13 mouse cellular contexts compared by ENCODE assay signal in the genomic region with DNA sequence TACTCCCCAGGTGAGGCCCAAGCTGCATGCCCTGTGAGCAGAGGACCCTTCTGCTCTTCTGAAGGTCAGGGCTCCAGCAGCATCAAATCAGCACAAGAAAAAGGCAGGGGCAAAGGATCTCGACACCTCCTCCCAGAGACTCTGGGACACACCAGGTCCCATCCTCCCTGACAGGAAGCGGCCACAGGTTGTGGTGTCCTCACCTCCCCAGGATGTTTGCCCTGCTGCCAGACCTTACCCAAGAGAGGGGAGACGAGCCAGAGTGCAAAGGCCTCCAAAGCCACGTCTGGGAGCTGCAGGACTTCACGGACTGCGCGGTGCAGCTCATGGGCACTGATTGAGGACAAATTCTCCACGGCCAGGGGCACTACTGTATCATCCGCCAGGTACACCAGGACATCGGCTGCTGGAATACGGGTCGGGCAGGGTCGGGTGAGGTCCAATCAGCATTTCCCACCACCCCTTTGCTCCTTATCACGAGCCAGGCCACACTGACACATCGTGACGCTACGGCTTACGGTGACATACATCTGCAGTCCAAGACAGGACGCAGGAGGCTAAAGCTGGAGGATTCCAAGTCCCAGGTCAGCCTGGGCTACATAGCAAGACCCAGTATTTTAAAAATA. TPM values are rescaled to one million over a fixed set of nuclear protein-coding genes. Genes with fewer than 3 reads are reported as not detected.
DNase-seq lines count a peak whose midpoint lies in the region; ATAC-seq lines count a peak whose summit lies in the region.
"Had no signal": no experiment of that assay in that cellular context is flagged by ENCODE, and none has a peak within 500 bp of the region (broad histone marks: within the 10 kb centered on the region; RNA-seq: fewer than 3 reads in every experiment).

No protein-coding gene starts in this region.

- H3K27ac ChIP-seq in hindbrain, embryonic 13.5 days, result no peak overlapping the region
- H3K27ac ChIP-seq in hindbrain, embryonic 14.5 days, result no peak overlapping the region
- H3K27ac ChIP-seq in neural tube, embryonic 12.5 days, result no peak overlapping the region
- H3K27ac ChIP-seq in neural tube, embryonic 15.5 days (replicated peaks), result no peak overlapping the region
- no peak overlapping the region for H3K27ac ChIP-seq in limb, embryonic 13.5 days
- H3K27ac ChIP-seq: layer of hippocampus, adult 2 months; limb, embryonic 15.5 days had no signal

- no peak for DNase-seq in hindbrain, embryonic 14.5 days (ENCODE audit: low spot score)
- peak; percentile 47 for DNase-seq in thymus, postnatal 14 days
- no peak for DNase-seq in urinary bladder, postnatal 4 days (ENCODE audit: low spot score in 2 of 2)
- DNase-seq: adrenal gland, postnatal 14 days; cerebellum, postnatal 10 days; gastrocnemius, postnatal 10 days had no signal

- H3K36me3 ChIP-seq in hindbrain, embryonic 13.5 days, result peaks cover 28% of the 10 kb centered on the region
- H3K36me3 ChIP-seq in hindbrain, embryonic 14.5 days (replicated peaks; ENCODE audit: control insufficient read depth, insufficient read depth), result peaks cover 24% of the 10 kb centered on the region
- H3K36me3 ChIP-seq in neural tube, embryonic 12.5 days, result peaks cover 31% of the 10 kb centered on the region
- H3K36me3 ChIP-seq in neural tube, embryonic 15.5 days, result peaks cover 6% of the 10 kb centered on the region; the same call in 1 of the 2 replicates
- peaks cover 37% of the 10 kb centered on the region for H3K36me3 ChIP-seq in limb, embryonic 13.5 days

- peak overlapping the region; percentile 85 for H3K9ac ChIP-seq in hindbrain, embryonic 13.5 days
- H3K9ac ChIP-seq in hindbrain, embryonic 14.5 days, result no peak overlapping the region
- 0 out of 2 replicates have a peak overlapping the region, but pooled peaks have one; percentile 18 for H3K9ac ChIP-seq in neural tube, embryonic 12.5 days
- no peak overlapping the region for H3K9ac ChIP-seq in neural tube, embryonic 15.5 days (replicated peaks)
- peak overlapping the region; percentile 45 for H3K9ac ChIP-seq in limb, embryonic 13.5 days

- no peak for ATAC-seq in hindbrain, embryonic 13.5 days (ENCODE audit: low FRiP score)
- no peak for ATAC-seq in hindbrain, embryonic 14.5 days (ENCODE audit: low FRiP score)
- no peak for ATAC-seq in neural tube, embryonic 12.5 days (ENCODE audit: low FRiP score, low read depth)
- no peak for ATAC-seq in neural tube, embryonic 15.5 days (ENCODE audit: low FRiP score)
- no peak for ATAC-seq in limb, embryonic 13.5 days (ENCODE audit: low FRiP score, low read depth)

- no peaks in the 10 kb centered on the region for H3K27me3 ChIP-seq in hindbrain, embryonic 13.5 days
- no peaks in the 10 kb centered on the region for H3K27me3 ChIP-seq in hindbrain, embryonic 14.5 days (ENCODE audit: control insufficient read depth, insufficient read depth, low read length)
- no peaks in the 10 kb centered on the region for H3K27me3 ChIP-seq in neural tube, embryonic 12.5 days (replicated peaks)
- no peaks in the 10 kb centered on the region for H3K27me3 ChIP-seq in neural tube, embryonic 15.5 days (replicated peaks)
- no peaks in the 10 kb centered on the region for H3K27me3 ChIP-seq in limb, embryonic 13.5 days
- H3K27me3 ChIP-seq: limb, embryonic 15.5 days had no signal

- no peaks in the 10 kb centered on the region for H3K9me3 ChIP-seq in hindbrain, embryonic 13.5 days
- no peaks in the 10 kb centered on the region for H3K9me3 ChIP-seq in hindbrain, embryonic 14.5 days (ENCODE audit: control insufficient read depth, low read length)
- H3K9me3 ChIP-seq in neural tube, embryonic 12.5 days, result no peaks in the 10 kb centered on the region
- H3K9me3 ChIP-seq in neural tube, embryonic 15.5 days (replicated peaks), result no peaks in the 10 kb centered on the region
- H3K9me3 ChIP-seq in limb, embryonic 13.5 days, result no peaks in the 10 kb centered on the region
- H3K9me3 ChIP-seq: limb, embryonic 15.5 days had no signal

- H3K4me2 ChIP-seq in hindbrain, embryonic 13.5 days, result no peak overlapping the region
- no peak overlapping the region for H3K4me2 ChIP-seq in hindbrain, embryonic 14.5 days (replicated peaks)
- no peak overlapping the region for H3K4me2 ChIP-seq in neural tube, embryonic 12.5 days (replicated peaks)
- H3K4me2 ChIP-seq in neural tube, embryonic 15.5 days, result no peak overlapping the region
- H3K4me2 ChIP-seq in limb, embryonic 13.5 days (replicated peaks), result peak overlapping the region; percentile 9; the same call in 1 of the 2 replicates

- H3K4me1 ChIP-seq in hindbrain, embryonic 13.5 days (replicated peaks), result peaks cover 47% of the 10 kb centered on the region
- H3K4me1 ChIP-seq in hindbrain, embryonic 14.5 days (replicated peaks; ENCODE audit: control insufficient read depth, insufficient read depth, low read length), result peaks cover 25% of the 10 kb centered on the region; the same call in 1 of the 2 replicates
- H3K4me1 ChIP-seq in neural tube, embryonic 12.5 days, result peaks cover 28% of the 10 kb centered on the region
- H3K4me1 ChIP-seq in neural tube, embryonic 15.5 days, result peaks cover 38% of the 10 kb centered on the region
- H3K4me1 ChIP-seq in limb, embryonic 13.5 days, result peaks cover 51% of the 10 kb centered on the region

- 87% methylated on average over 19 of the region's 19 CpGs for WGBS in hindbrain, embryonic 13.5 days
- WGBS in hindbrain, embryonic 14.5 days, result 91% methylated on average over 19 of the region's 19 CpGs
- 91% methylated on average over 19 of the region's 19 CpGs for WGBS in neural tube, embryonic 12.5 days
- 88% methylated on average over 19 of the region's 19 CpGs for WGBS in neural tube, embryonic 15.5 days
- 88% methylated on average over 19 of the region's 19 CpGs for WGBS in limb, embryonic 13.5 days

- no peak overlapping the region for H3K4me3 ChIP-seq in hindbrain, embryonic 13.5 days
- no peak overlapping the region for H3K4me3 ChIP-seq in hindbrain, embryonic 14.5 days (replicated peaks; ENCODE audit: low read length)
- no peak overlapping the region for H3K4me3 ChIP-seq in neural tube, embryonic 12.5 days
- H3K4me3 ChIP-seq in neural tube, embryonic 15.5 days (replicated peaks), result no peak overlapping the region
- no peak overlapping the region for H3K4me3 ChIP-seq in limb, embryonic 13.5 days
- H3K4me3 ChIP-seq: erythroblast, embryonic 14.5 days; limb, embryonic 15.5 days had no signal

RNA-seq across cellular contexts. Expression of a gene that starts 2.0 kb away (rescaled TPM):
- 17.5 and 19.3 TPM in 2 replicates for polyA plus RNA-seq in hindbrain, embryonic 13.5 days (2015; fragmentation: Nextera tagmentation; extraction: Ambion mirVana)
- 11.3 and 13.1 TPM in 2 replicates for polyA plus RNA-seq in hindbrain, embryonic 14.5 days (2014; fragmentation: Nextera tagmentation; extraction: Ambion mirVana)
- polyA plus RNA-seq in neural tube, embryonic 12.5 days (2016; fragmentation: Nextera tagmentation; extraction: Ambion mirVana), result 27.0 and 33.0 TPM in 2 replicates
- polyA plus RNA-seq in neural tube, embryonic 15.5 days (2015; fragmentation: Nextera tagmentation; extraction: Ambion mirVana), result 13.8 and 23.4 TPM in 2 replicates
- 30.1 and 32.2 TPM in 2 replicates for polyA plus RNA-seq in limb, embryonic 13.5 days (2015; fragmentation: Nextera tagmentation; extraction: Ambion mirVana)

RNA-seq across cellular contexts. Expression of a gene that starts 4.6 kb away (rescaled TPM):
- 2.6 and 2.8 TPM in 2 replicates for polyA plus RNA-seq in hindbrain, embryonic 13.5 days (2015; fragmentation: Nextera tagmentation; extraction: Ambion mirVana)
- polyA plus RNA-seq in hindbrain, embryonic 14.5 days (2014; fragmentation: Nextera tagmentation; extraction: Ambion mirVana), result 1.5 and 2.5 TPM in 2 replicates
- polyA plus RNA-seq in neural tube, embryonic 12.5 days (2016; fragmentation: Nextera tagmentation; extraction: Ambion mirVana), result 1.7 and 2.5 TPM in 2 replicates
- 2.0 and 3.9 TPM in 2 replicates for polyA plus RNA-seq in neural tube, embryonic 15.5 days (2015; fragmentation: Nextera tagmentation; extraction: Ambion mirVana)
- polyA plus RNA-seq in limb, embryonic 13.5 days (2015; fragmentation: Nextera tagmentation; extraction: Ambion mirVana), result 2.3 and 2.4 TPM in 2 replicates
- polyA plus RNA-seq: erythroblast, embryonic 14.5 days had no signal

RNA-seq across cellular contexts. Expression of a gene that starts 20.9 kb away (rescaled TPM):
- polyA plus RNA-seq in hindbrain, embryonic 13.5 days (2015; fragmentation: Nextera tagmentation; extraction: Ambion mirVana), result 15.2 and 15.9 TPM in 2 replicates
- 6.1 and 9.4 TPM in 2 replicates for polyA plus RNA-seq in hindbrain, embryonic 14.5 days (2014; fragmentation: Nextera tagmentation; extraction: Ambion mirVana)
- polyA plus RNA-seq in neural tube, embryonic 12.5 days (2016; fragmentation: Nextera tagmentation; extraction: Ambion mirVana), result 10.5 and 11.8 TPM in 2 replicates
- 8.9 and 10.0 TPM in 2 replicates for polyA plus RNA-seq in neural tube, embryonic 15.5 days (2015; fragmentation: Nextera tagmentation; extraction: Ambion mirVana)
- 4.7 and 5.5 TPM in 2 replicates for polyA plus RNA-seq in limb, embryonic 13.5 days (2015; fragmentation: Nextera tagmentation; extraction: Ambion mirVana)

RNA-seq across cellular contexts. Expression of a gene that starts 39.8 kb away (rescaled TPM):
- 128 and 137 TPM in 2 replicates for polyA plus RNA-seq in hindbrain, embryonic 13.5 days (2015; fragmentation: Nextera tagmentation; extraction: Ambion mirVana)
- polyA plus RNA-seq in hindbrain, embryonic 14.5 days (2014; fragmentation: Nextera tagmentation; extraction: Ambion mirVana), result 88.2 and 94.7 TPM in 2 replicates
- 156 and 174 TPM in 2 replicates for polyA plus RNA-seq in neural tube, embryonic 12.5 days (2016; fragmentation: Nextera tagmentation; extraction: Ambion mirVana)
- polyA plus RNA-seq in neural tube, embryonic 15.5 days (2015; fragmentation: Nextera tagmentation; extraction: Ambion mirVana), result 95.7 and 115 TPM in 2 replicates
- polyA plus RNA-seq in limb, embryonic 13.5 days (2015; fragmentation: Nextera tagmentation; extraction: Ambion mirVana), result 174 and 185 TPM in 2 replicates

RNA-seq across cellular contexts. Expression of a gene that starts 51.6 kb away (rescaled TPM):
- 11.5 and 12.4 TPM in 2 replicates for polyA plus RNA-seq in hindbrain, embryonic 13.5 days (2015; fragmentation: Nextera tagmentation; extraction: Ambion mirVana)
- polyA plus RNA-seq in hindbrain, embryonic 14.5 days (2014; fragmentation: Nextera tagmentation; extraction: Ambion mirVana), result 16.9 and 18.5 TPM in 2 replicates
- 4.7 and 5.7 TPM in 2 replicates for polyA plus RNA-seq in neural tube, embryonic 12.5 days (2016; fragmentation: Nextera tagmentation; extraction: Ambion mirVana)
- polyA plus RNA-seq in neural tube, embryonic 15.5 days (2015; fragmentation: Nextera tagmentation; extraction: Ambion mirVana), result 19.3 and 20.9 TPM in 2 replicates
- 4.7 and 5.3 TPM in 2 replicates for polyA plus RNA-seq in limb, embryonic 13.5 days (2015; fragmentation: Nextera tagmentation; extraction: Ambion mirVana)

Comparison
In these comparisons a context has a peak if more than half of its experiments do, and no peak if none do; other contexts are left out.
1. H3K9ac ChIP-seq: peak in hindbrain, embryonic 13.5 days (single experiment), neural tube, embryonic 12.5 days (single experiment) and limb, embryonic 13.5 days (single experiment); none in hindbrain, embryonic 14.5 days (single experiment) and neural tube, embryonic 15.5 days (single experiment).